Mouse (Mus musculus): ENCODE results near the gene Bach1. TPM values are rescaled to one million over a fixed set of nuclear protein-coding genes. Genes with fewer than 3 reads are reported as not detected.

Gene Bach1
- polyA plus RNA-seq, 1 experiment: not detected

DNA sequence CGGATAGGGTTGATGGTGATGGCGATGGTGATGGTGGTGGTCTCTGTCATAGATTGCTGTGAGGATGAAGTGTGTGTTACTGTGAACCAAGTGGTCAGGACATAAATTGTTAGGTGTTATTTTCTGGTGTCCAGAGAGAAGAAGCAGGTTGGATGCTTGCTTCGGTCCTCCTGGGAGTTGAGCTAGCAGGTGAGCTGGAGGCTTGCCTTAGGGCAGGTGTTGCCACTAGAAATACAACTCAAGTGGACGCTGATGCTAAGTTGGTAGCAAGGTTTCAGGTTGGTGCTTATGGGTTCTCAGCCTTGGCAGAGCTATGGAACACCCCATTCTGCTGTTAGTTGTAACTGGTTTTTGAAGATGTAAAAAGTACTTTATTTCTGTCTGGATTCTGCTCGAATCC is 4.1 kb downstream of the Bach1 start:
- 92% methylated on average over 5 of the region's 5 CpGs for WGBS
- Histone ChIP-seq H3K27ac (ENCODE audit: insufficient read depth, low read depth, low read length) (no peak overlapping the region), H3K4me1 (ENCODE audit: control insufficient read depth, insufficient read depth, low read length) (peaks cover 24% of the 10 kb centered on the region), H3K4me3 (ENCODE audit: insufficient read depth, low read depth, low read length) (no peak overlapping the region)
- TF ChIP-seq CTCF (IDR thresholded peaks at IDR 0.05; ENCODE audit: insufficient read depth, low read depth, low read length) (no peak), POLR2A (IDR thresholded peaks at IDR 0.05; ENCODE audit: insufficient read depth, low read depth, low read length) (no peak)

DNA sequence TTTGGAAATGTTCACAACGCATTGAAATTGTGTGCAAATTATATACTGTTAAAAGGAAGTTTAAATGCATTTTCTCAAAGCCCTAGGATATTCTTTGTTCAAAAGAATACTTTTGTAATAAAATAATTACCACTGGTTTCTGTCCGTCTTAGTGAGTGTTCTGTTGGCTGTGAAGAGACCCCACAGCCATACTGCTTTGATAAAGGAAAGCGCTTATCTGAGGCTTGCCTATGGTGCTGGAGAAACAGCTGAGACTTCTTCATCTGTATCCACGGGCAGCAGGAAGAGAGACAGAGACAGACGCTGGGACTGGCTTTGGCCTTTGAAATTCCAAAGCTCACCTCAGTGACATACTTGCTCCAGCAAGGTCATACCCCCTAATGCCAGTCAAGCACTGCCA is 5.5 kb downstream of the Bach1 start:
- Histone ChIP-seq H3K27ac (ENCODE audit: insufficient read depth, low read depth, low read length) (no peak overlapping the region), H3K4me3 (ENCODE audit: insufficient read depth, low read depth, low read length) (no peak overlapping the region), H3K4me1 (ENCODE audit: control insufficient read depth, insufficient read depth, low read length) (peaks cover 27% of the 10 kb centered on the region)
- WGBS: 65% methylated on average over 5 of the region's 5 CpGs
- no peak for TF ChIP-seq CTCF (IDR thresholded peaks at IDR 0.05; ENCODE audit: insufficient read depth, low read depth, low read length)
- TF ChIP-seq POLR2A (IDR thresholded peaks at IDR 0.05; ENCODE audit: insufficient read depth, low read depth, low read length): no peak

DNA sequence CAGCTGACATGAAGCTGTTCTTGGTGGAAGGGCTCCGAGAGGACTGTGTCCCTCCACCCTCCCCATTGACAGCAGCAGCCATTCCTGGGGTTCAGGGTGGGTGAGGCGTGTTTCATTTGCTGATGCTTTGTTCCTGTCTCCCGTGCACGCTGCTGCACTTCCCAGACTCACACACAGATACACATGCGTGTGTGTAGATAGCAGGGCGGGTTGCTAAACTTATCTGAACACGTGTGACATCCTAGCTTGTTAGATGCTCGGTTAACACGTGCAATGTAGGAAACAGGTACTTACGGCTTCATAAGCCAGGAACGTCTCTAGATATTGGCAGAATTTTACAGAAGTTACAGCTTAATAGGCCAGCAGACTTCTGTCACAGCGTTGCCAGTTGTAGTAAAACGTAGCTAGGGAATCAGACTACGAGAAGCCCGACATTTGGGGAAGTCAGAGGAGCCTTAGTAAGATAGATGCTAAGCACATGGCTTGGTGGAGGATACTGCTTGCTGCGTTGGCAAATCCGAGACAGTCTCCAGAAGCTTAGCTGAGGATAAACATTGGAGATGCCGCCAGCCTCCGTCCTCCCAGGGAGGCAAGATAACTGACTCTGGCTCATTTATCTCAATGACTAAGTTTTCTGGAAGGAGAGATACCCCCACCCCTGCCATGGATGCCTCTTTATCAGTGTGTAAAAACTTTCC is 7.3 kb downstream of the Bach1 start:
- Histone ChIP-seq H3K4me3 (ENCODE audit: insufficient read depth, low read depth, low read length) (no peak overlapping the region), H3K27ac (ENCODE audit: insufficient read depth, low read depth, low read length) (no peak overlapping the region), H3K4me1 (ENCODE audit: control insufficient read depth, insufficient read depth, low read length) (peaks cover 21% of the 10 kb centered on the region)
- TF ChIP-seq CTCF (IDR thresholded peaks at IDR 0.05; ENCODE audit: insufficient read depth, low read depth, low read length): no peak
- no peak for TF ChIP-seq POLR2A (IDR thresholded peaks at IDR 0.05; ENCODE audit: insufficient read depth, low read depth, low read length)
- WGBS: 41% methylated on average over 19 of the region's 19 CpGs

DNA sequence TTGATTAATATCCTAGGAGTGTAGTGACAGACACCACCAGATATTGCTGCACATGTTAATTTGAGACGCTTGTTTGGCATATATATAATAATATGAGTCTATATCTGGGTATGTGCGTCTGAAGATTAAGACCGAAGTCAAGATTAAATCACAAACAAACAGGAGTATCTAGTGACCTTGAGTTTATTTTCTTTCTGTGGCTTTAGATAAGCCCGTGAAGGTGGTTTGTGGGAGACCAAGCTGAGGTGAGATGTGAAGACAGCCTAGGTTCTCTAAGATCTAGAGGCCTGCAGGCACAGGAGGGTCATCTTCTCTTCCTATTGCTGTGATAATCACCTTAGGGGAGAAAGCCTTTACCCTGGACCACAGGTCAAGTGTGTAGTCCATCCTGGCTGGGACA is 8.6 kb downstream of the Bach1 start:
- no peak for TF ChIP-seq POLR2A (IDR thresholded peaks at IDR 0.05; ENCODE audit: insufficient read depth, low read depth, low read length)
- 92% methylated on average over 4 of the region's 4 CpGs for WGBS
- Histone ChIP-seq H3K4me3 (ENCODE audit: insufficient read depth, low read depth, low read length) (no peak overlapping the region), H3K27ac (ENCODE audit: insufficient read depth, low read depth, low read length) (no peak overlapping the region), H3K4me1 (ENCODE audit: control insufficient read depth, insufficient read depth, low read length) (peaks cover 21% of the 10 kb centered on the region)

DNA sequence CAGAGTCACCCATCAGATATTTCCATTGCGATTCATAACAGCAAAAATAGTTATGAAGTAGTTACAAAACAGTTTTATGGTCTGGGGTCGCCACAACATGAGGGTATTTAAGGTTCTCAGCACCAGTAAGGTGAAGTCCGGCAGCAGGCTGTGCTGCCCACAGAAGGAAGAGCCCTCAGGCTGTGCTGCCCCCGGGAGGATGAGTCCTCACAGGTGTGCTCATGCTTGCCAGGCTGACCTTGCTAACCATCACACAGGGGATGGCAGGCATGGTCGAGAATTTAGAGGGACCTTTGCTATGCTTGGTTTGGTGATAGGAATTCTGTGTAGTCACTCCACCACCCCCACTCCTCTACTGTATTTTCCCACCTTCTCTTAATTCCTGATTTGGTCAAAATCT is 9.8 kb downstream of the Bach1 start:
- Histone ChIP-seq H3K27ac (ENCODE audit: insufficient read depth, low read depth, low read length) (no peak overlapping the region), H3K4me3 (ENCODE audit: insufficient read depth, low read depth, low read length) (no peak overlapping the region), H3K4me1 (ENCODE audit: control insufficient read depth, insufficient read depth, low read length) (peaks cover 24% of the 10 kb centered on the region)
- WGBS: 89% methylated on average over 5 of the region's 5 CpGs
- TF ChIP-seq POLR2A (IDR thresholded peaks at IDR 0.05; ENCODE audit: insufficient read depth, low read depth, low read length) (no peak), CTCF (IDR thresholded peaks at IDR 0.05; ENCODE audit: insufficient read depth, low read depth, low read length) (no peak)

DNA sequence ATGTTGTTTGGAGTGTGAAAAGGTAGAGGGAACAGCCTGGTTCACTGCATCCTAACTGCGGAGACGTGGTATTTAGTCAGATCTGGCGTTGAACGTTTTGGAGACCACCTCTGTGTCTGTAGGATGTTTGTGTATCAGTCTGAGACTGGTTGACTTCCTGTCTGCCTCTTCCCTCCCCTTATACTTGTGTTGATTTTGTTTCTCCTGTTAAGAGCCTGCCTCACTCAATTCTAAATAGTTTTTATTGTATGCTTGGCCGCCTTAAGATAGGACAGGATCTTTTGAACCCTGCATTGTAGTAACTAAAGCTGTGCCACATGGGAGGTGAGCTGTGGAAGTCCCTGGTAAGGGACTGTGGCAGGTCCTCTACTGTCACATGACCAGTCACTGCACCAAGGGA is 10.4 kb downstream of the Bach1 start:
- Histone ChIP-seq H3K4me1 (ENCODE audit: control insufficient read depth, insufficient read depth, low read length) (peaks cover 25% of the 10 kb centered on the region), H3K4me3 (ENCODE audit: insufficient read depth, low read depth, low read length) (no peak overlapping the region), H3K27ac (ENCODE audit: insufficient read depth, low read depth, low read length) (no peak overlapping the region)
- TF ChIP-seq POLR2A (IDR thresholded peaks at IDR 0.05; ENCODE audit: insufficient read depth, low read depth, low read length): no peak
- 61% methylated on average over 5 of the region's 5 CpGs for whole genome bisulfite sequencing

DNA sequence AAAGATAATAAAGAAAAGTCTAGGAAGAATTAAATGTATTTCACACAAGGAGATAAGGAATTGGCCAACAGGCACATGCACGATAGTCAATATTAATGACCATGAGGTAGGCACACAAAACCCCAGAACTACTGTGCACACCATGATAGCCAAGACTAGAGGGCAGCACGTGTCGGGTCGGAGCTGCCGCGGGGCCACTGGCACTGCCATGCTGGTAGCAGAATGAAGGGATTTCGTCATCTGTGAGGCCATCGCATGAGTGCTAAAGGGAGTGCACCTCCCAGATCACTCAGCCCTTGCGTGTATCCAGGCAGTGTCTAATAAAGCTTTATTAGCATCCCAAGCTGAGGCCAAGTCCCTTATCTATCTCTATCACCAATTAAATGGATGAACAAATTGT is 11.2 kb downstream of the Bach1 start:
- TF ChIP-seq POLR2A (IDR thresholded peaks at IDR 0.05; ENCODE audit: insufficient read depth, low read depth, low read length) (no peak), CTCF (IDR thresholded peaks at IDR 0.05; ENCODE audit: insufficient read depth, low read depth, low read length) (no peak)
- WGBS: 97% methylated on average over 9 of the region's 9 CpGs
- Histone ChIP-seq H3K4me1 (ENCODE audit: control insufficient read depth, insufficient read depth, low read length) (peaks cover 27% of the 10 kb centered on the region), H3K4me3 (ENCODE audit: insufficient read depth, low read depth, low read length) (no peak overlapping the region), H3K27ac (ENCODE audit: insufficient read depth, low read depth, low read length) (no peak overlapping the region)

DNA sequence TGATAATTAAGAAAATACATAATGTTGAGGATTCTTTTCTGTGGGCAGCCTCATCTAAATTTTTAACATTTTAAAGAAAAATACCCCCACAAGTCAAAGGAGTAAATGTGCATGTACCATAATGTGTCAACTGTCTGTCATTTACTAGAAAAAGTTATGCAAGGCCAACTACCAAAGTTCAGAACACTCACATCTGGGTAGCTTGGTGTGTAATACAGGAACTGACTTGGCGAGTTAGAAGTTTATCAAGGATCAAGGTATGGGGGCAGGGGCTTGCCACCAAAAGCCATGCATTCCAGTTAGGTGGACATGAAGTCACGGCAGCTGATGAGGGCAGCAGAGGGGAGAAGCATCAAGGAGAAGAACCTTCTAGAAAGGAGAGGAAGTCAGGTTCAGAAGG is 13.2 kb downstream of the Bach1 start:
- no peak overlapping the region for H3K27ac ChIP-seq (ENCODE audit: insufficient read depth, low read depth, low read length)
- peaks cover 29% of the 10 kb centered on the region for H3K4me1 ChIP-seq (ENCODE audit: control insufficient read depth, insufficient read depth, low read length)
- WGBS: 95% methylated on average over 2 of the region's 2 CpGs
- TF ChIP-seq CTCF (IDR thresholded peaks at IDR 0.05; ENCODE audit: insufficient read depth, low read depth, low read length) (no peak), POLR2A (IDR thresholded peaks at IDR 0.05; ENCODE audit: insufficient read depth, low read depth, low read length) (no peak)
- no peak overlapping the region for H3K4me3 ChIP-seq (ENCODE audit: insufficient read depth, low read depth, low read length)

DNA sequence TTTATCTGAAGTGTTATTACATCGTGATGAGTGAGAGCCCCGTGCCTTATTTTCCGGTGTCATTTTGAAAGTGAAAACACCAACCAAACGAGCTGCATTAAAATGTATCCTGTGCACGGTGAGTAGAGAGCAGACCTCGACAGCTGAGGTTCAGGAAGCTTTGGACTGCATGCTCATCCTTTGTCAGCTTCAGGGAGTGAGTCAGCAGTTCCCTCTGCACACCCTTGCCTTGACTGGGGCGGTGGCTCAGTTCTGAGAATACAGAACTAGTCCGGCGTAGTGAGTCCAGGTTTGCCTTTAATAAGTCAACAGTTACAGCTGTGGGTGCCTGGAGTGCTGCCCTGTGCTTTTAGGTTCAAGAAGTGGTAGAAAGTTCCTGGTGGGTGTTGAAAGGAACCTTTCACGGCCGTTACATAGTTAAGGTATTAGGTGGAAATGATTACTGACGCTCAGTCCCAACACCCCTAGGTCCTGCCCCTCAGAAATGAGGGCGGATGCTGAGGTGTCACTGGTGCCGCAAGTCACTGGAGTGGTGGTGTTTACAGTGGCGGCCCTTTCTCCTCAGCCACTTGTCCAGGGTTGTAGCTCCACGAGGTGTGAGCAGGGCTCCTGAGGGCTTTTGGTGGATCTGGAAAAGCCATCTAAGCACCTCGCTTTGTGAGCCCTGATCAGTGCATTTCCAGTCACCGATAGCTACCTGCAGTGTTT is 14.4 kb downstream of the Bach1 start:
- H3K4me1 ChIP-seq (ENCODE audit: control insufficient read depth, insufficient read depth, low read length): peaks cover 26% of the 10 kb centered on the region
- no peak overlapping the region for H3K27ac ChIP-seq (ENCODE audit: insufficient read depth, low read depth, low read length)
- H3K4me3 ChIP-seq (ENCODE audit: insufficient read depth, low read depth, low read length): no peak overlapping the region
- 68% methylated on average over 18 of the region's 18 CpGs for WGBS
- TF ChIP-seq CTCF (IDR thresholded peaks at IDR 0.05; ENCODE audit: insufficient read depth, low read depth, low read length) (no peak), POLR2A (IDR thresholded peaks at IDR 0.05; ENCODE audit: insufficient read depth, low read depth, low read length) (no peak)

Measured in olfactory bulb, adult 2 months (tissue).